Mouse (Mus musculus) embryonic stem cell, embryonic (primary cell): Measurements from ENCODE around the gene Pla1a.

Experiments used
- CTCF ChIA-PET, 4 experiments: fragments of 300-600 bp in 2 of 4; fragments of 350-600 bp in 2 of 4; sonication (Branson Sonifier 250); formaldehyde crosslinking; loops; one replicate each; lab custom pipeline; 2022; ENCODE audit warnings: inconsistent platforms in 2 of 4; lab: Charles Lee
- POLR2A ChIA-PET, 4 experiments: fragments of 300-600 bp in 2 of 4; fragments of 350-600 bp in 2 of 4; sonication (Branson Sonifier 250); formaldehyde crosslinking; loops; one replicate each; lab custom pipeline; 2022; ENCODE audit warnings: antibody characterized with exemption in 4 of 4, inconsistent platforms in 1 of 4; lab: Charles Lee

Gene Pla1a

GRCm38 (mm10) chr16:38451421-38452205 lies 18.7 kb upstream of the Pla1a start:
- ChIA-PET POLR2A (interaction anchor here (0.5 to 25.5 kb wide), 52 partner anchors 4 to 1274 kb away, joined by 3 to 500 read pairs (median 4); partner anchors contain the start of genes Timmdc1 (in 2 of the 4), Adprh (in 1 of the 4), Cd80 (in 1 of the 4) and Cox17 (in 1 of the 4)), CTCF (interaction anchor here in 1 of 4 experiments (1.1 kb wide), 1 partner anchor 130 kb away, joined by 3 read pairs; no protein-coding TSS in a partner anchor)

DNA sequence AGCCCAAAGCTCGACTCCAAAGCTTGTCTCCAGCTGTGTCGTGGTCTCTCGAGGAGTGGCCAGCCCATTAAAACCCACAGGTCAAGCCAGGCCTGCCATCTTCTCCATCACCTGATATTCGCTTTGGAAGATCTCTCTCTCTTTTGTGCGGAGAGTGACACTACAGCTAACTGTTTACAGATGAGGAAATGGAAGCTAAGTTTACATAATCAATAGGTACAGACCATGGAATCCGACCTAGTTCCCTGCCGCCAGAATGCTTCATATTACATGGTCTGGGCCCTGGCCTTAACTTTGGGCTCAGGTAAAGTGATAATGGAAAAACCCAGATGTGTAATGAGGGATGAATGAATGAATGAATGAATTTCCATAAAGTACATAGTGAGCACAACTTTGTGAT lies 17.8 kb upstream of the Pla1a start:
- CTCF ChIA-PET: interaction anchor here in 2 of 4 experiments (0.6 to 1.2 kb wide), 3 partner anchors 26 to 104 kb away, joined by 3 to 8 read pairs (median 3); partner anchors contain the start of genes Cox17 (in 1 of the 2) and Gm21987 (in 1 of the 2)
- POLR2A ChIA-PET: interaction anchor here in 3 of 4 experiments (0.9 to 25.5 kb wide), 14 partner anchors 3 to 135 kb away, joined by 3 to 500 read pairs (median 4); partner anchors contain the start of genes Adprh (in 1 of the 3), Cd80 (in 1 of the 3) and Timmdc1 (in 1 of the 3)

DNA sequence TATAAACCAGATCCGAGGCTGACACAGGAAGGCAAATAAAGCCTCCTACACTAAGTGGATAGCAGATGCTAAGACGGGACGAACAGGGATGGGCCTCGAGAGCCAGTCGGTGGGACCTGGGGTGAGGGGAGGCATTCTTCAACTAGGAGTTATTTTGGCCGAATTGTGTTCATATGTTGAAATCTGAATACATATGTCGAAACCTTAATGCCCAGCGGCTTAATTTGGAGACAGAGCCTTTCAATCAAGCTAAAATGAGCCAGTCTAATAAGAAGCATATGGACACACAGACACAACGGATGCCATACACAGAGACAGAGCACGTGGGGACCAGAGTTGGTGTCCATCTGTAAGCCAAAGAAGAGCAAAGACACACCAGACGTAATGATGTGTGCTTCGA lies 15.5 kb upstream of the Pla1a start:
- ChIA-PET CTCF (no interaction called here), POLR2A (interaction anchor here in 1 of 4 experiments (0.6 to 25.5 kb wide), 6 partner anchors 14 to 127 kb away, joined by 3 to 500 read pairs (median 4); partner anchors contain the start of genes Adprh and Cd80)

DNA sequence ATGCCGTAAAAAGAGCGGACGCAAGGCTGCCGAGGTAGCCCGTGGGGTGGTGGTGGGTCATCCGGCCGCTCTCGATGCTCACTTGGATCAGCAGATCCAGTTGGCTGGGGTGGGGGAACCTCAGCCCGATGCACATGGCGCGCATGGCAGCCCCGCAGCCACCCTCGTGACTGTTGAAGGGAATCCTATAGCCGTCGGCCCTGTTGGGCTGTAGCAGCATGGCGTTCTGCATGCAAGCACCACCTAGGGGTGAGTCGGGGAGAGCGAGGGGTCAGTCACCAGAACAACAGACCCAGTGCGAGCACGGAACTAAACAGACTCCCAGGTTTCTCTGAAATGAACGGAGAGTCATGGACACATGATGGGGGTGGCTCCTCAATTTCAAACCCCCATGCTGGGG lies 14.4 kb upstream of the Pla1a start:
- POLR2A ChIA-PET: interaction anchor here (0.7 to 25.5 kb wide), 37 partner anchors 9 to 792 kb away, joined by 3 to 500 read pairs (median 6); partner anchors contain the start of genes Cox17 (in 3 of the 4), Gm21987 (in 3 of the 4), Pla1a (in 2 of the 4) and Adprh (in 1 of the 4)
- CTCF ChIA-PET: no interaction called here

- POLR2A ChIA-PET: interaction anchor here (0.6 to 25.5 kb wide), 74 partner anchors 8 to 1586 kb away, joined by 3 to 500 read pairs (median 4); partner anchors contain the start of genes Cox17 (in 3 of the 4), Gm21987 (in 3 of the 4), Pla1a (in 3 of the 4) and Cd80 (in 2 of the 4)
These were observed 13.2 kb upstream of the Pla1a start for GRCm38 (mm10) chr16:38446141-38446540.

DNA sequence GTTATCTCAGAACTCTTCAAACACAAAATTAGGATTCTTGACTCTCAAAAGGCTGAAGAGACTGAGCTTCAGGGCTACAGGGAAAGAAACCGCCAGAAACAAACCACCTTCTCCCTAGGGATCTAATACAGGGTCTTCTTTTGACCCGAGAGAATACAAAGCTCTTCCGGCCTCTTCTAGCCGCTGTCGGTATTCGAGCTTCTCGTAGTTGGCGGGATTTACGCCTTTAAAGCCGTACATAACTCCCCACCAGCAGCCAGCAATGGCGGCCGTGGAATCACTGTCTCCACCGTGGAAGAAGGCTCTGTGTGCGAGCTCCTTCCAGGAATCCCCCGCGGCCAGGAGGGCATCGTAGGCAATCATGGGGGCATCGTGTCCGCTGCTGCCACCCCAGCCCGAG lies 12.6 kb upstream of the Pla1a start:
- ChIA-PET CTCF (interaction anchor here (0.6 to 0.9 kb wide), 4 partner anchors 38 to 156 kb away, joined by 3 to 6 read pairs (median 3); no protein-coding TSS in a partner anchor), POLR2A (interaction anchor here (0.6 to 25.5 kb wide), 64 partner anchors 8 to 357 kb away, joined by 3 to 500 read pairs (median 5); partner anchors contain the start of genes Cox17 (in 3 of the 4), Gm21987 (in 3 of the 4), Pla1a (in 3 of the 4) and Cd80 (in 2 of the 4))

More at GRCm38 (mm10) chr16:38446141-38446540, 13.2 kb upstream of the Pla1a start:
- CTCF ChIA-PET: interaction anchor here in 3 of 4 experiments (0.6 to 0.9 kb wide), 3 partner anchors 37 to 156 kb away, joined by 3 read pairs; no protein-coding TSS in a partner anchor

DNA sequence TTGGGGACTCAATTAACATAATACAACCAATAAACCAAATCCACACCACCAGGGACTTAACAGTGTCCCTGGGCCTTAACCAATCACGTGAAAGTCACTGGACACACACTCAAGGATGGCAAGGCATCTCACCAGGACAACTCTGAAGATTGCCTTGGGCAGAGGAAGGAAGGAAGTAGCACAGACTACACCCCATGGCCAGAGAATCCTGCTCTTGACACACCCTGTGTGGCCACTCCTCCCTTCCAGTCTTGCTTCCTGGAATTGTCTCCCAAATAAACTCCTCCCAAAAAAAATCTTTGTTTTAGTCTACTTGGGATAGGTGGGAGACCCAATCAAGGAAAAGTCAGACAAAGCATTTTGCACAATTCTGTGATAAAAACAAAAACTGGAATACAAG lies 12.1 kb upstream of the Pla1a start:
- ChIA-PET CTCF (interaction anchor here in 1 of 4 experiments (0.6 kb wide), 1 partner anchor 37 kb away, joined by 6 read pairs; no protein-coding TSS in a partner anchor), POLR2A (interaction anchor here (0.5 to 25.5 kb wide), 53 partner anchors 8 to 356 kb away, joined by 3 to 500 read pairs (median 6); partner anchors contain the start of genes Cox17 (in 3 of the 4), Gm21987 (in 3 of the 4), Cd80 (in 2 of the 4) and Gsk3b (in 2 of the 4))

DNA sequence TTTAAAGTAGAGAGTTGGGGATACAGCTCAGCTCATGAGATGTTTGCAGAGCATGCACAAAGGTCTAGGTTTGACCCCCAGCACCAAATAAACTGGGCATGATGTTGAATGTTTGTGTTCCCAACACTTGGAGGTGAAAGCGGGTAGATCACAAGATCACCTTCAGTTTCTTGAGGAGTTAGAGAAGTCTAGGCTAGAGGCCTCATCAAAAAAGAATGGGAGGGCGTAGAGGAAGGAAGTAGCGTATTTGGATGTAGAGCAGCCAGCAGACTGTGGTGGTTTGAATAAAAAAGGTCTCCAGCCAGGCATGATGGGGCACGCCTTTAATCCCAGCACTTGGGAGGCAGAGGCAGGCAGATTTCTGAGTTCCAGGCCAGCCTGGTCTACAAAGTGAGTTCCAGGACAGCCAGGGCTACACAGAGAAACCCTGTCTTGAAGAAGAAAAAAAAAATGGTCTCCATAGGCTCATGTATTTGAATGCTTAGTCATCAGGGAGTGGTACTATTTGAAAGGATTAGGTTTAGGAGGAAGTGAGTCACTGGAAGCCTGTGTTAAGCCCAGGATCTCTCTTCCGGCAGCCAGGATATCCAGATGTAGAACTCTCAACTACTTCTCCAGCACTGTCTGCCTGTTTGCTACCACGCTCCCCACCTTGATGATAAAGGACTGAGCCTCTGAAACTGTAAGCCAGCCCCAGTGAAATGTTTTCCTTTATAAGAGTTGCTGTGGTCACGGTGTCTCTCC lies 10.9 kb upstream of the Pla1a start:
- POLR2A ChIA-PET: interaction anchor here in 3 of 4 experiments (0.6 to 25.5 kb wide), 27 partner anchors 8 to 114 kb away, joined by 3 to 500 read pairs (median 7); partner anchors contain the start of genes Adprh (in 3 of the 3), Pla1a (in 2 of the 3), Cd80 (in 1 of the 3) and Maats1 (in 1 of the 3)
- CTCF ChIA-PET: no interaction called here

- CTCF ChIA-PET: no interaction called here
- POLR2A ChIA-PET: interaction anchor here in 3 of 4 experiments (0.7 to 25.5 kb wide), 33 partner anchors 8 to 110 kb away, joined by 3 to 500 read pairs (median 6); partner anchors contain the start of genes Adprh (in 3 of the 3), Pla1a (in 2 of the 3), Cd80 (in 1 of the 3) and Maats1 (in 1 of the 3)
These were observed 9.3 kb upstream of the Pla1a start for GRCm38 (mm10) chr16:38442216-38442615.

GRCm38 (mm10) chr16:38441611-38442010 lies 8.7 kb upstream of the Pla1a start:
- CTCF ChIA-PET: interaction anchor here in 2 of 4 experiments (0.5 to 0.6 kb wide), 2 partner anchors 81 to 790 kb away, joined by 4 to 7 read pairs; no protein-coding TSS in a partner anchor
- POLR2A ChIA-PET: interaction anchor here in 3 of 4 experiments (0.6 to 25.5 kb wide), 29 partner anchors 8 to 110 kb away, joined by 3 to 500 read pairs (median 7); partner anchors contain the start of genes Adprh (in 3 of the 3), Pla1a (in 2 of the 3), Cd80 (in 1 of the 3) and Timmdc1 (in 1 of the 3)

DNA sequence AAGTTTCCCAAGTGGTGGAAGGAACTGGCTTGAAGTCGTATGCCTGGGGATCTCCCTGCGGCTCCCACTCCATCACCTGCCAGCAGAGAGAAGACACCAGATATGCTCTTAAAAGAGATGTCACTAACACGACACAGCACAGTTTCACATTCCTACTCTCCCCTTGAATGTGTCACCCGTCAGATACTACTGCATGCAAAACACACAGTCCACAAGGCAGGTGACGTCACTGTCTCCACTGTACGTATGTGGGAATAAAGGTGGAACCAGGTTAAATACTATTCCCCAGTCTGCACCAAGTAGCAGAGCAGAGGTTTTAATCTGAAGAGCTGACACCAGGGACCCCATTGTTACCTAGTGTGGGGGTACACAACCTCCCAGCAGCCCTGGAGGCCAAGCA lies 7.5 kb upstream of the Pla1a start:
- ChIA-PET CTCF (no interaction called here), POLR2A (interaction anchor here in 3 of 4 experiments (1.0 to 25.5 kb wide), 6 partner anchors 9 to 46 kb away, joined by 3 to 500 read pairs (median 19); partner anchors contain the start of genes Adprh (in 2 of the 3) and Cd80 (in 1 of the 3))

GRCm38 (mm10) chr16:38439190-38439589 lies 6.2 kb upstream of the Pla1a start:
- POLR2A ChIA-PET: interaction anchor here in 3 of 4 experiments (0.6 to 25.5 kb wide), 7 partner anchors 11 to 1926 kb away, joined by 3 to 500 read pairs (median 4); partner anchors contain the start of genes Adprh (in 1 of the 3) and Cd80 (in 1 of the 3)
- CTCF ChIA-PET: no interaction called here

GRCm38 (mm10) chr16:38434295-38434795 lies 1.4 kb upstream of the Pla1a start:
- POLR2A ChIA-PET: interaction anchor here in 3 of 4 experiments (0.6 to 3.8 kb wide), 15 partner anchors 8 to 58 kb away, joined by 3 to 39 read pairs (median 12); partner anchors contain the start of gene Adprh (in 1 of the 3)
- CTCF ChIA-PET: no interaction called here

- CTCF ChIA-PET: interaction anchor here in 2 of 4 experiments (0.6 to 1.2 kb wide), 2 partner anchors 87 to 280 kb away, joined by 3 read pairs; partner anchors contain the start of genes Arhgap31 (in 1 of the 2), Cox17 (in 1 of the 2) and Gm21987 (in 1 of the 2)
- POLR2A ChIA-PET: interaction anchor here in 3 of 4 experiments (0.6 to 3.8 kb wide), 25 partner anchors 9 to 170 kb away, joined by 3 to 39 read pairs (median 4); partner anchors contain the start of genes Adprh (in 2 of the 3), Maats1 (in 1 of the 3) and Popdc2 (in 1 of the 3)
These were observed 569 bp upstream of the Pla1a start for GRCm38 (mm10) chr16:38433514-38433913.

- CTCF ChIA-PET: interaction anchor here in 1 of 4 experiments (0.6 kb wide), 1 partner anchor 22 kb away, joined by 5 read pairs; no protein-coding TSS in a partner anchor
- POLR2A ChIA-PET: interaction anchor here in 3 of 4 experiments (0.7 to 5.6 kb wide), 19 partner anchors 9 to 98 kb away, joined by 3 to 41 read pairs (median 4); partner anchors contain the start of gene Adprh (in 1 of the 3)
These were observed 1.3 kb downstream of the Pla1a start for GRCm38 (mm10) chr16:38431446-38432185.
